Mouse (Mus musculus): ENCODE results near the gene Hdac7.

DNA sequence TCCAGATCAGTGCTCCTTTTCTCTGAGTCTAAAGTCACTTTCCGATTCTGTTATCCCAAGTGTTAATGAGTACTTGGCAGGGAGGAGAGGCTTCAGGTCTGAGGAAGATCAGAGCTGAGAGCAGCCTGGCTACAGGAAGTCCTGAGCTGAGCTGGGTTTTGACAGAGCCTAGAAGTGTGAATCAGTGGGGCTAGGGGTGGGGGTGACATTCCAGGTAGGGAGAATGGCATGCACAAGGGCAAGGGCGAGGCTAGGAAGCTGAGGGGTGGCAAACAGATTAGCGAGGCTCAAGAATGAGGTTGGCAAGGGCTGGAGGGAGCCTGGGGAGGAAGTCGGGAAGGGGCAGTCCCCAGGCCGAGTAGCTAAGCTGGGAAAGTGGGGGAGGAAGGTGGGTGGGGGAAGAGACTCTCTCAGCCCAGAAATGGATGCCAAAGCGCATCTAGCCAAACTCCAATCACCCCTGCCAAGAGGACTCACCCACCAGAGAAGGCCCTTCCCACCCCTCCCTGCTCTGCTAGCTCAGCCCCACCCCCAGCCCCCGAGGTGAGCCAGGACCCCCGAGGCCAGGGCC is 6.7 kb downstream of the Hdac7 start:
- no peak for TF ChIP-seq POLR2A (IDR thresholded peaks at IDR 0.05; ENCODE audit: insufficient read depth, low read depth, low read length)
- TF ChIP-seq CTCF (IDR thresholded peaks at IDR 0.05), result no peak
- TF ChIP-seq EP300 (IDR thresholded peaks at IDR 0.05; ENCODE audit: insufficient read depth, low read depth, low read length), result 0 out of 2 replicates have a peak, but pooled peaks have one; percentile 47
